Mouse (Mus musculus): ENCODE measurements around the gene Ccdc162.

DNA sequence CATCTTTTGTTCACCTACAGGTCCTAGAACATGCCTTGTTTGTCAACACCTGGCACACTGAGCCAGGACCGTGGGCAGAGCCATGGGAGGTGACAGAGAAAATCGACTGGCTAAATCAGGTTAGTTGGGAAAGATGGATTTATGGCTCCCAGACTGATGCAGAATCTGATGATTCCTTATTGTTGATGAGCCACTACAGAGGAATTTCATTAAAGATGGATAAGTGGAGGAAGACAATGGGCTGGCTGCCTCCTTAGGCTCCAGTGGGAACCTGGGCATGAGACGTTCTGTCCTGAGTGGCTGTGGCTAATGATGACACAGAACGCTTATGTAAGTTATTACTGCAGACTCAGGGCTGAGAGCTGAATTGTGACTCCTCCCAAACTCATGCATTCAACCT, 162.7 kb downstream of the Ccdc162 start:
- TF ChIP-seq POLR2AphosphoS5 (IDR thresholded peaks at IDR 0.05; ENCODE audit: insufficient replicate concordance, low read depth, low read length) (no peak), CTCF (IDR thresholded peaks at IDR 0.05; ENCODE audit: low read depth, low read length) (no peak)
